Mouse (Mus musculus): ENCODE data around the gene Cxcl14.

DNA sequence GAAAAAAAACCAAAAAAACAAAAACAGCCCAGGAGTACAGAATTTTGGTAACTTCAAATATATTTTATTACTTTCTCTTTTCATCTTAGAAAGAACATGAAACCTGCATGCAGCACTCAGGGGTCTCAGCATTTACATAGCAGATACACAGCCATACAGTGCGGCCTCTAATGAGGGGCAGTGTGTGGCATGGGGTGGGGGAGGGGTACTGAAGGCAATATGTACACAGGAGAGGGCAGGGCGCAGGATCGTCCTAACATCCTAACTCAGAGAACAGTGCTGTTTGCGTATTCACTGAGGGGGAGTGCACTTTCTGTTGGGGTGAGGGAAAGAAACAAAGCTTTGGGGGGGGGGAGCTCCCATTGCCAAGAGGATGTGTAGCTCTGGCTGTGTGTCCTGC is 7.8 kb downstream of the Cxcl14 start:
- no peak for TF ChIP-seq CTCF (IDR thresholded peaks at IDR 0.05; ENCODE audit: control insufficient read depth, insufficient read depth, low read length)
- TF ChIP-seq POLR2A (IDR thresholded peaks at IDR 0.05; ENCODE audit: borderline replicate concordance, control insufficient read depth, low read depth, low read length): no peak
